18 mouse cellular contexts compared by ENCODE assay signal in the genomic region with DNA sequence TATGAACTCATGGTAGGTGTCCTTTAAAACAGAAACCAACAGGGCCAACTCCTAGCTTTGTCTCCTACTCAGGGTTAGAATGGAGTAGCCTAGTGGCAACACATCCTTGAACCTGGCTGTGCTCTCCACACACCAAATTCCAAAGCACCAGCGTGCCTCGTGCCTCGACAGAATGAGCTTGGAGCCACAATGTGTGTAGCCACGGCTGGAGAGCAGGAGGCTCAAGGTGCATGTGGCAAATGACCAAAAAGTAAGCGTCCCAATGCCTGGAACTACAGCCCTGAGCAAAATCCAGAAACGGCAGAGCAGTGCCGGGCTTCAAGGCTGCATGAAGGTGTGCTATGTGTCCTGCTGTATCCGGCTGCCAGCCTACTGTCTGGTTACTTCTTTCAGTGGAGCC. TPM values are rescaled to one million over a fixed set of nuclear protein-coding genes. Genes with fewer than 3 reads are reported as not detected.
"Had no signal": no experiment of that assay in that cellular context is flagged by ENCODE, and none has a peak within 500 bp of the region (broad histone marks: within the 10 kb centered on the region; RNA-seq: fewer than 3 reads in every experiment).

No protein-coding gene starts in this region.

RNA-seq across cellular contexts. Expression of a gene that starts 7.5 kb away (rescaled TPM):
- polyA plus RNA-seq: heart, adult 2 months; heart, embryonic 11.5 days; heart, embryonic 15.5 days; hindbrain, embryonic 11.5 days; intestine, embryonic 16.5 days; kidney, embryonic 14.5 days; limb, embryonic 15.5 days; liver, embryonic 12.5 days; liver, embryonic 16.5 days had no signal

RNA-seq across cellular contexts. Expression of a gene that starts 54.1 kb away (rescaled TPM):
- polyA plus RNA-seq: heart, adult 2 months; heart, embryonic 11.5 days; heart, embryonic 13.5 days; heart, embryonic 15.5 days; heart, postnatal 0 days; hindbrain, embryonic 11.5 days; hindbrain, embryonic 13.5 days; intestine, embryonic 14.5 days; intestine, embryonic 16.5 days; kidney, embryonic 14.5 days; kidney, embryonic 16.5 days; large intestine, adult 2 months; limb, embryonic 11.5 days; limb, embryonic 13.5 days; limb, embryonic 15.5 days; liver, adult 2 months; liver, embryonic 12.5 days had no signal
